Mouse (Mus musculus): Measurements from ENCODE around the gene Anks1b. TPM values are rescaled to one million over a fixed set of nuclear protein-coding genes. Genes with fewer than 3 reads are reported as not detected.

Gene Anks1b
- polyA plus RNA-seq, 1 experiment from 2014 or later: 0.36 TPM

- DNase-seq (ENCODE audit: low spot score) (no peak), ATAC-seq (ENCODE audit: insufficient number of reproducible peaks, low FRiP score, low TSS enrichment, low read depth) (no peak)
- Histone ChIP-seq H3K9me3 (ENCODE audit: control insufficient read depth, low read length) (no peaks in the 10 kb centered on the region), H3K4me3 (ENCODE audit: low read depth, low read length) (no peak overlapping the region), H3K9ac (ENCODE audit: low read length) (no peak overlapping the region), H3K4me1 (ENCODE audit: control insufficient read depth, insufficient read depth, low read length) (no peaks in the 10 kb centered on the region), H3K4me2 (ENCODE audit: low read depth, severe bottlenecking) (no peak overlapping the region), H3K27ac (replicated peaks; ENCODE audit: low read depth, low read length) (no peak overlapping the region), H3K27me3 (ENCODE audit: control insufficient read depth, insufficient read depth, low read length) (no peaks in the 10 kb centered on the region), H3K36me3 (ENCODE audit: control insufficient read depth, insufficient read depth, low read length) (no peaks in the 10 kb centered on the region)
- 90% methylated on average over 14 of the region's 14 CpGs for WGBS
Observed at GRCm38 (mm10) chr10:90942001-90942700, 1068.8 kb downstream of the Anks1b start.

- no peaks in the 10 kb centered on the region for H3K9me3 ChIP-seq (ENCODE audit: control insufficient read depth, low read length)
- no peak for ATAC-seq (ENCODE audit: insufficient number of reproducible peaks, low FRiP score, low TSS enrichment, low read depth)
- no peaks in the 10 kb centered on the region for H3K36me3 ChIP-seq (ENCODE audit: control insufficient read depth, insufficient read depth, low read length)
- H3K4me2 ChIP-seq (ENCODE audit: low read depth, severe bottlenecking): no peak overlapping the region
- no peak overlapping the region for H3K27ac ChIP-seq (replicated peaks; ENCODE audit: low read depth, low read length)
- H3K9ac ChIP-seq (ENCODE audit: low read length): no peak overlapping the region
- no peaks in the 10 kb centered on the region for H3K4me1 ChIP-seq (ENCODE audit: control insufficient read depth, insufficient read depth, low read length)
- DNase-seq (ENCODE audit: low spot score): no peak
- WGBS: 87% methylated on average over 6 of the region's 6 CpGs
- no peaks in the 10 kb centered on the region for H3K27me3 ChIP-seq (ENCODE audit: control insufficient read depth, insufficient read depth, low read length)
- H3K4me3 ChIP-seq (ENCODE audit: low read depth, low read length): no peak overlapping the region
Observed at GRCm38 (mm10) chr10:90947043-90947442, 1073.7 kb downstream of the Anks1b start.

- Histone ChIP-seq H3K9ac (ENCODE audit: low read length) (no peak overlapping the region), H3K4me3 (ENCODE audit: low read depth, low read length) (no peak overlapping the region), H3K9me3 (ENCODE audit: control insufficient read depth, low read length) (no peaks in the 10 kb centered on the region), H3K4me1 (ENCODE audit: control insufficient read depth, insufficient read depth, low read length) (no peaks in the 10 kb centered on the region), H3K4me2 (ENCODE audit: low read depth, severe bottlenecking) (no peak overlapping the region), H3K27ac (replicated peaks; ENCODE audit: low read depth, low read length) (no peak overlapping the region), H3K27me3 (ENCODE audit: control insufficient read depth, insufficient read depth, low read length) (no peaks in the 10 kb centered on the region), H3K36me3 (ENCODE audit: control insufficient read depth, insufficient read depth, low read length) (no peaks in the 10 kb centered on the region)
- 92% methylated on average over 18 of the region's 18 CpGs for WGBS
- ATAC-seq (ENCODE audit: insufficient number of reproducible peaks, low FRiP score, low TSS enrichment, low read depth) (no peak), DNase-seq (ENCODE audit: low spot score) (no peak)
Observed at GRCm38 (mm10) chr10:90947608-90948373, 1074.5 kb downstream of the Anks1b start.

- H3K4me1 ChIP-seq (ENCODE audit: control insufficient read depth, insufficient read depth, low read length): no peaks in the 10 kb centered on the region
- H3K4me2 ChIP-seq (ENCODE audit: low read depth, severe bottlenecking): no peak overlapping the region
- no peak for ATAC-seq (ENCODE audit: insufficient number of reproducible peaks, low FRiP score, low TSS enrichment, low read depth)
- no peak overlapping the region for H3K4me3 ChIP-seq (ENCODE audit: low read depth, low read length)
- H3K36me3 ChIP-seq (ENCODE audit: control insufficient read depth, insufficient read depth, low read length): no peaks in the 10 kb centered on the region
- H3K27ac ChIP-seq (replicated peaks; ENCODE audit: low read depth, low read length): no peak overlapping the region
- DNase-seq (ENCODE audit: low spot score): no peak
- no peaks in the 10 kb centered on the region for H3K27me3 ChIP-seq (ENCODE audit: control insufficient read depth, insufficient read depth, low read length)
- 91% methylated on average over 15 of the region's 15 CpGs for WGBS
- no peaks in the 10 kb centered on the region for H3K9me3 ChIP-seq (ENCODE audit: control insufficient read depth, low read length)
- H3K9ac ChIP-seq (ENCODE audit: low read length): no peak overlapping the region
Observed at GRCm38 (mm10) chr10:90953103-90953709, 1079.9 kb downstream of the Anks1b start.

GRCm38 (mm10) chr10:90953821-90954220 lies 1080.5 kb downstream of the Anks1b start:
- Histone ChIP-seq H3K4me1 (ENCODE audit: control insufficient read depth, insufficient read depth, low read length) (no peaks in the 10 kb centered on the region), H3K4me3 (ENCODE audit: low read depth, low read length) (no peak overlapping the region), H3K4me2 (ENCODE audit: low read depth, severe bottlenecking) (no peak overlapping the region), H3K36me3 (ENCODE audit: control insufficient read depth, insufficient read depth, low read length) (no peaks in the 10 kb centered on the region), H3K9me3 (ENCODE audit: control insufficient read depth, low read length) (no peaks in the 10 kb centered on the region), H3K9ac (ENCODE audit: low read length) (no peak overlapping the region), H3K27me3 (ENCODE audit: control insufficient read depth, insufficient read depth, low read length) (no peaks in the 10 kb centered on the region), H3K27ac (replicated peaks; ENCODE audit: low read depth, low read length) (no peak overlapping the region)
- WGBS: 87% methylated on average over 6 of the region's 6 CpGs
- DNase-seq (ENCODE audit: low spot score) (no peak), ATAC-seq (ENCODE audit: insufficient number of reproducible peaks, low FRiP score, low TSS enrichment, low read depth) (no peak)

- Histone ChIP-seq H3K4me1 (ENCODE audit: control insufficient read depth, insufficient read depth, low read length) (no peaks in the 10 kb centered on the region), H3K9ac (ENCODE audit: low read length) (no peak overlapping the region), H3K4me3 (ENCODE audit: low read depth, low read length) (no peak overlapping the region), H3K36me3 (ENCODE audit: control insufficient read depth, insufficient read depth, low read length) (no peaks in the 10 kb centered on the region), H3K9me3 (ENCODE audit: control insufficient read depth, low read length) (no peaks in the 10 kb centered on the region), H3K27me3 (ENCODE audit: control insufficient read depth, insufficient read depth, low read length) (no peaks in the 10 kb centered on the region), H3K4me2 (ENCODE audit: low read depth, severe bottlenecking) (no peak overlapping the region), H3K27ac (replicated peaks; ENCODE audit: low read depth, low read length) (no peak overlapping the region)
- WGBS: 83% methylated on average over 7 of the region's 7 CpGs
- ATAC-seq (ENCODE audit: insufficient number of reproducible peaks, low FRiP score, low TSS enrichment, low read depth) (no peak), DNase-seq (ENCODE audit: low spot score) (no peak)
Observed at GRCm38 (mm10) chr10:90960374-90960773, 1087.1 kb downstream of the Anks1b start.

GRCm38 (mm10) chr10:90964511-90964910 lies 1091.2 kb downstream of the Anks1b start:
- ATAC-seq (ENCODE audit: insufficient number of reproducible peaks, low FRiP score, low TSS enrichment, low read depth) (no peak), DNase-seq (ENCODE audit: low spot score) (no peak)
- 29% methylated on average over 9 of the region's 9 CpGs for WGBS
- Histone ChIP-seq H3K9ac (ENCODE audit: low read length) (no peak overlapping the region), H3K4me3 (ENCODE audit: low read depth, low read length) (no peak overlapping the region), H3K4me1 (ENCODE audit: control insufficient read depth, insufficient read depth, low read length) (0 out of 2 replicates have a peak, but pooled peaks cover 2% of the 10 kb centered on the region), H3K4me2 (ENCODE audit: low read depth, severe bottlenecking) (no peak overlapping the region), H3K27ac (replicated peaks; ENCODE audit: low read depth, low read length) (no peak overlapping the region), H3K27me3 (ENCODE audit: control insufficient read depth, insufficient read depth, low read length) (peaks cover 15% of the 10 kb centered on the region; the same call in 1 of the 2 replicates), H3K36me3 (ENCODE audit: control insufficient read depth, insufficient read depth, low read length) (no peaks in the 10 kb centered on the region), H3K9me3 (ENCODE audit: control insufficient read depth, low read length) (no peaks in the 10 kb centered on the region)

GRCm38 (mm10) chr10:90965671-90966315 lies 1092.5 kb downstream of the Anks1b start:
- H3K27me3 ChIP-seq (ENCODE audit: control insufficient read depth, insufficient read depth, low read length): peaks cover 18% of the 10 kb centered on the region; the same call in 1 of the 2 replicates
- H3K9ac ChIP-seq (ENCODE audit: low read length): no peak overlapping the region
- 60% methylated on average over 14 of the region's 14 CpGs for WGBS

More at GRCm38 (mm10) chr10:90965671-90966315, 1092.5 kb downstream of the Anks1b start:
- no peaks in the 10 kb centered on the region for H3K9me3 ChIP-seq (ENCODE audit: control insufficient read depth, low read length)
- no peak overlapping the region for H3K4me3 ChIP-seq (ENCODE audit: low read depth, low read length)
- no peak for DNase-seq (ENCODE audit: low spot score)
- no peak overlapping the region for H3K4me2 ChIP-seq (ENCODE audit: low read depth, severe bottlenecking)
- no peaks in the 10 kb centered on the region for H3K36me3 ChIP-seq (ENCODE audit: control insufficient read depth, insufficient read depth, low read length)
- H3K27ac ChIP-seq (replicated peaks; ENCODE audit: low read depth, low read length): no peak overlapping the region
- 0 out of 2 replicates have a peak, but pooled peaks cover 2% of the 10 kb centered on the region for H3K4me1 ChIP-seq (ENCODE audit: control insufficient read depth, insufficient read depth, low read length)
- no peak for ATAC-seq (ENCODE audit: insufficient number of reproducible peaks, low FRiP score, low TSS enrichment, low read depth)
